Mouse (Mus musculus): ENCODE data around the gene Ttll11. TPM values are rescaled to one million over a fixed set of nuclear protein-coding genes. Genes with fewer than 3 reads are reported as not detected.
A peak's percentile ranks its signal among the peaks of the same experiment; 100 is the strongest.

The Ttll11 gene
- total RNA-seq, 1 experiment = 0.31 TPM

DNA sequence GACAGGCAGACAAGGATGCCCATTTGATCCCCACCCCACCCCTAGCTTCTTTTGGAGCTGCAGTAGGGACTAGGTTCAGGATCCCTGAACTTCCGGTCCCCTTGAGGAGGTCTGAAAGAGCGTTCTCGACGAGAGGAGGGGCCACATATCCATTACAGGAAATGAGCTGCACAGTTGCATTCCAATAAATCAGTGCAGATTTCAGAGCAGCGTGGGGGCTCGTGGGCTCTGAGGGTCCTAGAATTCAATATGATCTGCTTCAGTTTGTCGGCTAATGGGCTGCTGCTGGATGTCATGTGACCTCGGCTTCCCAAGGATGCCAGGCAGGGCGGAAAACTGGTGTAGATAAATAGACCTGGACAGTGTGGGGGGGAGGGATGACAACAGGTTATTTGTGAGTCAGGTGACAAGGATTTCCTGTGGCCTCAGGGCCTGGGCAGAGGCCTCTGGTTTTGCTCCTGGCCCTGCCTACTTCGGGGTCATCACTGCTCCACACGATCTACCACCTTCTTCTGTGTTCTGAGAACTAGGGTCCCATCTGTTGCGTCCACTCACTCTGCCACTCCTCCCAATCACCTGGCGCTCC, 240.0 kb downstream of the Ttll11 start:
- no peaks in the 10 kb centered on the region for H3K9me3 ChIP-seq (ENCODE audit: control insufficient read depth, insufficient read depth, low read depth, low read length)
- H3K4me1 ChIP-seq (ENCODE audit: control insufficient read depth in 2 of 2, insufficient read depth in 2 of 2, low read length in 2 of 2, poor library complexity in 1 of 2) = peaks cover 5 to 14% of the 10 kb centered on the region in 2 experiments; a peak in 3 of 4 replicates
- H3K9ac ChIP-seq (ENCODE audit: insufficient read depth, low read depth, low read length, poor library complexity, severe bottlenecking) = no peak overlapping the region
- H3K27ac ChIP-seq (ENCODE audit: insufficient read depth, low read depth, low read length, poor library complexity, severe bottlenecking) = no peak overlapping the region
- no peak for DNase-seq (ENCODE audit: low read depth, low spot score)
- no peaks in the 10 kb centered on the region for H3K36me3 ChIP-seq (ENCODE audit: control insufficient read depth, insufficient read depth, low read length, poor library complexity, severe bottlenecking)
- no peak for TF ChIP-seq ZNF384 (IDR thresholded peaks at IDR 0.05; ENCODE audit: low read depth, low read length)
- TF ChIP-seq MAFK (IDR thresholded peaks at IDR 0.05; ENCODE audit: insufficient read depth, low read depth, low read length) = no peak
- no peak for TF ChIP-seq ZC3H11A (IDR thresholded peaks at IDR 0.05; ENCODE audit: borderline replicate concordance, low read depth, low read length)
- TF ChIP-seq CHD2 (IDR thresholded peaks at IDR 0.05; ENCODE audit: low read depth, low read length) = no peak
- no peak for TF ChIP-seq HCFC1 (IDR thresholded peaks at IDR 0.05; ENCODE audit: borderline replicate concordance, insufficient read depth, low read length)
- no peak overlapping the region for H3K4me3 ChIP-seq (ENCODE audit: insufficient read depth in 1 of 2, low read depth in 1 of 2, low read length in 2 of 2, poor library complexity in 1 of 2, severe bottlenecking in 1 of 2)
- in situ Hi-C loops (cut with MboI; ENCODE audit: low sequenced_read_pairs in 2 of 2, unreplicated experiment in 2 of 2) = no loop called here

DNA sequence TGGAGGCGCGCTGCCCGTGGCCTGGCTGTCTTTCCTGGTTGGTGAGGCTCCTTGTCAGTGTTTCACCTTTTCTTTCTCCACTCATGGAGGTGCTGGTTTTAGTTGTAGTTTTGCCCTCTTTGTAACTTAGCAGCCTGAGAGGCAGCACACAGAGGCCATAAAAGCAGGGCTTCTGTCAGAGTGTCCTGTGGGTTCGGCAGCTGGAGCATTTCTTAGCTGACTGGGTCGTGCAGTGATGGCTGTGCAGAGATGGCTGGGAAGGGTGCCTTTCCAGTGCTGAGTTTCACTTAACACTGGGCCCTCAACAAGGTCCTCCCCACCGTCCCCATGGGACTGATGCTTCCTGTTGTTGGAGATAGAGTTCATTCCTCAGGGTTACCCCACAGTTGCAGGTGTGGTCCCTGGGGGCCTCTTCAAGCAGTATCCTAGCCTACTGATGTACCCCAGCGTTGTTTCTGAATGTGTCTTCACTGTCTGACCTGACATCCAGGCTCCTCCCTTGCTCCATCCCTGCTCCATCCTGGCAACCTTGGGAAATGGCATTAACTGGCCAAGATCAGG, 242.2 kb downstream of the Ttll11 start:
- no peak overlapping the region for H3K27ac ChIP-seq (ENCODE audit: insufficient read depth, low read depth, low read length, poor library complexity, severe bottlenecking)
- H3K9ac ChIP-seq (ENCODE audit: insufficient read depth, low read depth, low read length, poor library complexity, severe bottlenecking) = no peak overlapping the region
- no peaks in the 10 kb centered on the region for H3K36me3 ChIP-seq (ENCODE audit: control insufficient read depth, insufficient read depth, low read length, poor library complexity, severe bottlenecking)
- peaks cover 5 to 14% of the 10 kb centered on the region in 2 experiments; a peak in 3 of 4 replicates for H3K4me1 ChIP-seq (ENCODE audit: control insufficient read depth in 2 of 2, insufficient read depth in 2 of 2, low read length in 2 of 2, poor library complexity in 1 of 2)
- in situ Hi-C loops (cut with MboI; ENCODE audit: low sequenced_read_pairs in 2 of 2, unreplicated experiment in 2 of 2) = no loop called here
- no peak for DNase-seq (ENCODE audit: low read depth, low spot score)
- no peak overlapping the region for H3K4me3 ChIP-seq (ENCODE audit: insufficient read depth in 1 of 2, low read depth in 1 of 2, low read length in 2 of 2, poor library complexity in 1 of 2, severe bottlenecking in 1 of 2)
- TF ChIP-seq ZNF384 (IDR thresholded peaks at IDR 0.05; ENCODE audit: low read depth, low read length) (no peak), MAFK (IDR thresholded peaks at IDR 0.05; ENCODE audit: insufficient read depth, low read depth, low read length) (no peak), ZC3H11A (IDR thresholded peaks at IDR 0.05; ENCODE audit: borderline replicate concordance, low read depth, low read length) (no peak), CHD2 (IDR thresholded peaks at IDR 0.05; ENCODE audit: low read depth, low read length) (no peak), HCFC1 (IDR thresholded peaks at IDR 0.05; ENCODE audit: borderline replicate concordance, insufficient read depth, low read length) (no peak)
- H3K9me3 ChIP-seq (ENCODE audit: control insufficient read depth, insufficient read depth, low read depth, low read length) = no peaks in the 10 kb centered on the region

DNA sequence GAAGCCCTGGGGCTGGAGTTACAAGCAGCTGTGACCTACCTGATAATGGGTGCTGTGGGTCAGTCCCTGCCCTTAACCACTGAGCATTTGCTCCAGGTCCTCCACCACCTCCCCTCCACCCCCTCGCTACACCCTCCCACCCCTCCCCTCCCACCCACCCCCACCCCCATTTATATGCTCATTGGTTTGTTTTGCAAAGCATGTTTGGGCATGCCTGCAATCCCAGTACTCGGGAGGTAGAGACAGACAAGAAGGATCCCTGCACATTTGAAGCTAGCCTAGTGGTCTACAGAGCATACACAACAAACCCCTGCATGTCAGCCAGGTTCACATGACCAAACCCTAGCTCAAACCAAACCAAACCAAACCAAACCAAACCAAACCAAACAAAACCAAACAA, 243.7 kb downstream of the Ttll11 start:
- Histone ChIP-seq H3K27ac (ENCODE audit: insufficient read depth, low read depth, low read length, poor library complexity, severe bottlenecking) (no peak overlapping the region), H3K9ac (ENCODE audit: insufficient read depth, low read depth, low read length, poor library complexity, severe bottlenecking) (no peak overlapping the region), H3K9me3 (ENCODE audit: control insufficient read depth, insufficient read depth, low read depth, low read length) (no peaks in the 10 kb centered on the region), H3K36me3 (ENCODE audit: control insufficient read depth, insufficient read depth, low read length, poor library complexity, severe bottlenecking) (peaks cover 1% of the 10 kb centered on the region; the same call in 1 of the 2 replicates), H3K4me3 (ENCODE audit: insufficient read depth in 1 of 2, low read depth in 1 of 2, low read length in 2 of 2, poor library complexity in 1 of 2, severe bottlenecking in 1 of 2) (no peak overlapping the region), H3K4me1 (ENCODE audit: control insufficient read depth in 2 of 2, insufficient read depth in 2 of 2, low read length in 2 of 2, poor library complexity in 1 of 2) (peaks cover 5 to 14% of the 10 kb centered on the region in 2 experiments; a peak in 3 of 4 replicates)
- no peak for DNase-seq (ENCODE audit: low read depth, low spot score)
- in situ Hi-C loops (cut with MboI; ENCODE audit: low sequenced_read_pairs in 2 of 2, unreplicated experiment in 2 of 2) = no loop called here
- no peak for TF ChIP-seq ZC3H11A (IDR thresholded peaks at IDR 0.05; ENCODE audit: borderline replicate concordance, low read depth, low read length)
- TF ChIP-seq CHD2 (IDR thresholded peaks at IDR 0.05; ENCODE audit: low read depth, low read length) = no peak
- TF ChIP-seq ZNF384 (IDR thresholded peaks at IDR 0.05; ENCODE audit: low read depth, low read length) = no peak
- no peak for TF ChIP-seq HCFC1 (IDR thresholded peaks at IDR 0.05; ENCODE audit: borderline replicate concordance, insufficient read depth, low read length)
- TF ChIP-seq MAFK (IDR thresholded peaks at IDR 0.05; ENCODE audit: insufficient read depth, low read depth, low read length) = no peak

DNA sequence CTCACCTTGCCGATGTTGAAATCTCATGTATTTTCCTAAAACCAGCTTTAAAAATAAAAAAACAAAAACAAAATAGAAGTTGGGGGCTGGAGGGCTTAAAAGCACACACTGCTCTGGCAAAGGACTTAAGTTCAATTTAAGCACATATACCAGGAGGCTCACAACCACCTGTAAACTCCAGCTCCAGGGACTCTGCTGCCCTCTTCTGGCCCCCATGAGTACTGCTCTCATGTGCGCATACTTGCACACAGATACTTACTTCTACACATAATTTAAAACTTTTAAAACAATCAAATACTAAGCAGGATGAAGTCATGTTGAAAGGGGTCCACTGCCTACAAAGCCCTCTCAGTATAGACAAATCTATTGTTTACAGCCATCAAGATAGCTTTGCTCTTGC, 244.7 kb downstream of the Ttll11 start:
- Histone ChIP-seq H3K9me3 (ENCODE audit: control insufficient read depth, insufficient read depth, low read depth, low read length) (no peaks in the 10 kb centered on the region), H3K36me3 (ENCODE audit: control insufficient read depth, insufficient read depth, low read length, poor library complexity, severe bottlenecking) (peaks cover 3% of the 10 kb centered on the region; the same call in 1 of the 2 replicates), H3K4me1 (ENCODE audit: control insufficient read depth in 2 of 2, insufficient read depth in 2 of 2, low read length in 2 of 2, poor library complexity in 1 of 2) (peaks cover 3 to 14% of the 10 kb centered on the region in 2 experiments; a peak in 3 of 4 replicates), H3K4me3 (ENCODE audit: insufficient read depth in 1 of 2, low read depth in 1 of 2, low read length in 2 of 2, poor library complexity in 1 of 2, severe bottlenecking in 1 of 2) (no peak overlapping the region), H3K27ac (ENCODE audit: insufficient read depth, low read depth, low read length, poor library complexity, severe bottlenecking) (no peak overlapping the region), H3K9ac (ENCODE audit: insufficient read depth, low read depth, low read length, poor library complexity, severe bottlenecking) (no peak overlapping the region)
- in situ Hi-C loops (cut with MboI; ENCODE audit: low sequenced_read_pairs in 2 of 2, unreplicated experiment in 2 of 2) = no loop called here
- no peak for TF ChIP-seq ZNF384 (IDR thresholded peaks at IDR 0.05; ENCODE audit: low read depth, low read length)
- TF ChIP-seq MAFK (IDR thresholded peaks at IDR 0.05; ENCODE audit: insufficient read depth, low read depth, low read length) = no peak
- peak; percentile 60; the same call in 1 of the 2 replicates for TF ChIP-seq ZC3H11A (IDR thresholded peaks at IDR 0.05; ENCODE audit: borderline replicate concordance, low read depth, low read length)
- peak; percentile 38 for DNase-seq (ENCODE audit: low read depth, low spot score)
